Mouse (Mus musculus): ENCODE data around the gene Tvp23b.

Gene Tvp23b

DNA sequence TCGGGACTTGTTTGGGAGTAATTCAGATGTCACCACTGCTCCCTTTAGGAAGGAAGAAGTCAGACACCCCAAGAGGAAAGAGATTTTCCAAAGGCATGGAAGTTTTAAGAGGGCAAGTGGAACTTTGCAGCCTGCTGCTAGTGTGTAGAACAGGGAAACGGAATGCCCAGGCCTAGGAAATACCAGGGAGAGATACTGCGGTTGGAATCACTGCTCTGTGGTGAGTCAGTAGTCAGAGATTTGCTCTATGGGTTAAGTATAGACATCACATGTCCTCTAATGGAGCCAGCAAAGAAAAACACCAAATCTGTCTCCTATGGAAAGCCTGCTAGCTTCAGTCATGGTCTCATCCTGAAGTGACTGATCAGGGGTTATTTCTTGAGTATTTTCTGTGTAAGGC lies 60.9 kb downstream of the Tvp23b start:
- no peak for DNase-seq (ENCODE audit: low read depth)

DNA sequence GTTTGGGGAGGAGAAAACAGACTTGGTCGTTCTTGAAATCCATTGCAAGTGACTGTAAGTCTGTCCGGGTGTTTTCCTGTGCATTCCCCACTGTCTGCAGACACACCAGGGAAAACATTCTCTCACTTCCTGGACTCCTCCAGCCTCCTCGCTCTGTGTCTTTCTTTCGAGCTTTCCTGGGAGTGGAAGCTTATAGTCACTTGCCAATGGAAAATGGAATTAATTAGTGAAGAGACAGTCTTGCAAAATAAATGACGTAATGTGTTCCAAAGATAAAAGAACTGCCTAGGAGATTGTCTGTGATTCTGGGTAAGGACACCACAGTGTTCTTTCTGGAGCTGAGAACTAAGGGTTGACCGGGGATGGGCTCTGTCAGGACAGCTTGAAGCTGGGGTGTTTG lies 64.3 kb downstream of the Tvp23b start:
- no peak for DNase-seq (ENCODE audit: low read depth)

DNA sequence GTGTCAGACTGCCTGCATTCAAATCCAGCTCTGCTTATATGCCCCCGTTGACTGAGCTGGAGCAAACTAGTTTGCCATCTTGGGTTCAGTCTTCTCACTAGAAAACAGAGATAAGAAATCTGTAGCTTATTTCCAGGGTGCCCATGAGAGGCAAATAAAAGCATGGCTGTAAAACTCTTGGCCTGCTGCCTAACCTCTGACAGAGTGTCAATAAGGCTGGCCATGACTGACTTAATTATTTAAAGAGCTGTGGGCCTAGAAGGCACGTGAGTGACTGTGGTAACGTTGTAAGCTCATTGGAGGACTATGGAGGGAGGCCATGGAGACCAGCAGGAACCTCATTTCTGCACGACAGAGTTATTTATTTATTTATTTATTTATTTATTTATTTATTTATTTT lies 66.3 kb downstream of the Tvp23b start:
- no peak for DNase-seq (ENCODE audit: low read depth)

DNA sequence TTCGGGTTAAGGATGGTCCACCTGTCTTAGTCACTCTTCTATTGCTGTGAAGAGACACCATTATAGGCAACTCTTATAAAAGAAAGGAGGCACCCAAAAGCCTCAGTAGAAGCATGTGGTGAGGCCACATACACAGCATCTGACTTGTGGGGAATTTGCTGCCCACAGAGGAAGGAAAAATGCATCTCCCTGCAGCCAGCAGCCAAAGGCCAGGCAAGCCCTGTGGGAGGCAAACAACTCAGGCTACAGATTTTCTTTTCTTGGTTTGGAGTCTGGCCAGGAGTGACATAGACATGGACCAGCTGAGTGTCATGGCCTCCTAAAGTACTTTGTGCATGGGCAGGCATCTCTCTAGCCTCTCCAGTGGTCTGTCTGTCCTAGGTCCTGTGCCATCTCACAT lies 70.3 kb downstream of the Tvp23b start:
- no peak for DNase-seq (ENCODE audit: low read depth)

- no peak for DNase-seq (ENCODE audit: low read depth)
These were observed 71.8 kb downstream of the Tvp23b start, which contains the start of gene Cdrt4 for GRCm38 (mm10) chr11:62951012-62951411. Cdrt4 (plus strand) TSS chr11:62951193.

- no peak for DNase-seq (ENCODE audit: low read depth)
These were observed 75.5 kb downstream of the Tvp23b start for GRCm38 (mm10) chr11:62954766-62955165.

GRCm38 (mm10) chr11:62955186-62955585 lies 75.9 kb downstream of the Tvp23b start:
- no peak for DNase-seq (ENCODE audit: low read depth)

GRCm38 (mm10) chr11:62955776-62956175 lies 76.5 kb downstream of the Tvp23b start:
- no peak for DNase-seq (ENCODE audit: low read depth)

DNA sequence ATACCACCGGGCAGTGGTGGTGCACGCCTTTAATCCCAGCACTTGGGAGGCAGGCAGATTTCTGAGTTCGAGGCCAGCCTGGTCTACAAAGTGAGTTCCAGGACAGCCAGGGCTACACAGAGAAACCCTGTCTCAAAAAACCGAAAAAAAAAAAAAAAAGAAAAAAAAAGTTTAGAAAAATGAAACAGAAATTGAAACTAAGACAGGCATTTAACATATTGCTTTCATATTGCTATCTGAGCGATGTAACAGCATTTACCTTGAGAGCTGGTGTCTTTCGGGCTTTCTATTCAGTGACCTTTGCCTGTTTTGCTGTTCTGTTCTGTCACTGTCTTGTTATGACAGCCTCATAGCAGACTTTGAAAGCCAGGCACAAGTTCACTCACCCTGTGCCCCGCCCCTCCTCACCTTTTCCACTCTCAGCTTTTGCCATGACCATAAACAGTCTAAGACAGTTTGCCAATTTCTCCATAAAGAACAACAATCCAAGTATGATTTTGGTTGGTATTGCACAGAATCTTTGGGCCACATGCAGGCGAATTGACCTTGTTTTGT lies 78.4 kb downstream of the Tvp23b start:
- DNase-seq (ENCODE audit: low read depth) = no peak

GRCm38 (mm10) chr11:62963292-62963691 lies 84.0 kb downstream of the Tvp23b start:
- no peak for DNase-seq (ENCODE audit: low read depth)

- no peak for DNase-seq (ENCODE audit: low read depth)
These were observed 87.1 kb downstream of the Tvp23b start for GRCm38 (mm10) chr11:62966424-62966764.

All from c-Kit-positive CD71-positive TER-119-negative erythroid progenitor cells, embryonic 14.5 days (primary cell).